Mouse (Mus musculus): ENCODE data around the gene H1f0.

DNA sequence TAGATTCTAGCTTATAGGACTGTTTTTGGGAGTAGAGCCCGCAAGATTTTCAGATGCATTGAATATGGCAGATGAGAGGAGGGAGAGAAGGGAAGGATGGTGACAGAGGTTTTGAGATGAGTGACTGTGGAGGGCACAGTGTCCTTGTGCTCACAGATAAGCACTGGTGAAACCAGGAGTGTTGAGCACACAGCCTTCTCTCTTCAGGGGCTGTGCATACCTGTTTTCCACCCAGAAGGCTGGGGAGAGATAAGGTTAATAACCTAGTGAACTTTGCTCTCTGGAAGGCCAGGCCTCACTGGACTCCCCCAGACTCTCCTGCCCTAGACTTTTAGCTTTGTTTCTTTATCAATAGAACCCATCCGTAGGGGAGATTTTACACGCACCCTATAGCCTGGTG, 40.2 kb downstream of the H1f0 start:
- TF ChIP-seq TAL1 (IDR thresholded peaks at IDR 0.05; ENCODE audit: low read length) (peak; percentile 29; the same call in 1 of the 3 replicates), GATA1 (IDR thresholded peaks at IDR 0.05; ENCODE audit: low read length) (peak; percentile 72)

Data from erythroblast, embryonic 14.5 days (primary cell).